Mouse (Mus musculus) midbrain, embryonic 15.5 days (tissue): ENCODE results near the gene Herc3. TPM values are rescaled to one million over a fixed set of nuclear protein-coding genes. Genes with fewer than 3 reads are reported as not detected.

ENCODE experiments used
- ATAC-seq: fragments of 200-750 bp; cut with Nextera tagmentation; replicated peaks from 2 replicates; pipeline ENCODE4 v1.8.0; 2017; ENCODE audit warnings: moderate TSS enrichment
- H3K27ac ChIP-seq: fragments of 300-500 bp; sonication (generic); 2 replicates; pipeline ENCODE4 v1.5.1; 2015; ENCODE audit warnings: mild to moderate bottlenecking, inconsistent platforms
- H3K27me3 ChIP-seq: fragments of 300-500 bp; sonication (generic); replicated peaks from 2 replicates; pipeline ENCODE4 v1.6.1; 2015; ENCODE audit warnings: inconsistent platforms
- H3K36me3 ChIP-seq: fragments of 300-500 bp; sonication (generic); replicated peaks from 2 replicates; pipeline ENCODE4 v1.6.1; 2015; ENCODE audit warnings: inconsistent platforms
- H3K4me1 ChIP-seq: fragments of 300-500 bp; sonication (generic); 2 replicates; pipeline ENCODE4 v1.6.1; 2015; ENCODE audit warnings: inconsistent platforms
- H3K4me2 ChIP-seq: fragments of 300-500 bp; sonication (generic); 2 replicates; pipeline ENCODE4 v1.6.1; 2015; ENCODE audit warnings: inconsistent platforms, mild to moderate bottlenecking, moderate library complexity
- H3K4me3 ChIP-seq: fragments of 300-500 bp; sonication (generic); 2 replicates; pipeline ENCODE4 v1.5.1; 2015; ENCODE audit warnings: mild to moderate bottlenecking, inconsistent platforms
- H3K9ac ChIP-seq: fragments of 300-500 bp; sonication (generic); 2 replicates; pipeline ENCODE4 v1.6.1; 2015; ENCODE audit warnings: mild to moderate bottlenecking, inconsistent platforms
- H3K9me3 ChIP-seq: fragments of 300-500 bp; sonication (generic); 2 replicates; pipeline ENCODE4 v1.6.1; 2016; ENCODE audit warnings: inconsistent platforms
- WGBS: fragments of 180-500 bp; shearing (Covaris S2); methylation state at CpG from one replicate; pipeline ENCODE4 v1.1.7; 2015; ENCODE audit warnings: mixed read lengths; 5-methylcytosine and 5-hydroxymethylcytosine counted together
- polyA plus RNA-seq: library from polyadenylated mRNA; unstranded; fragments of >200 nt; fragmentation: Nextera tagmentation; extraction: Ambion mirVana; gene quantifications from 2 replicates; pipeline ENCODE4 v1.2.1, GENCODE M21; 2015

Herc3 gene
- polyA plus RNA-seq, 1 experiment from 2014 or later: 31.3 TPM

DNA sequence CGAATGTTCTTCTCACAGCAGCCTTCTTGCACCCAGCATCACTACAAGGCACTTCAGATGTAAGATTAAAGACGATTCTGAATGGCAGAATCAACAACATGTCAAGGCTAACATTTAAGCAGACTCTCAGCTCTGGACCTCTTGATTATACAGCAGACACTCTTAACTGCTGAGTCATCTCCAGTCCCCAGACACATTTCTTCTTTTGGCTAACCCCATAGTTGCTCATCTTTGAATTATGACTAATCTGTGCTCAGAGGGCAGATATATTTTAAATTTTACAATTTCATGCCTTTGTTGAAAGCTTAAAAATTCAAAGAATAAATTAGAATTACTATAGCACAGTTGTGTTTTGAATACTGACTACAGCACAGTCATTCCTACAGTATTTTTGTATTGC lies 9.9 kb downstream of the Herc3 start:
- ATAC-seq: no peak
- H3K9ac ChIP-seq: no peak overlapping the region
- no peak overlapping the region for H3K4me3 ChIP-seq
- peaks cover 13% of the 10 kb centered on the region for H3K4me1 ChIP-seq
- H3K9me3 ChIP-seq: no peaks in the 10 kb centered on the region
- H3K36me3 ChIP-seq: no peaks in the 10 kb centered on the region
- no peaks in the 10 kb centered on the region for H3K27me3 ChIP-seq
- H3K4me2 ChIP-seq: no peak overlapping the region
- H3K27ac ChIP-seq: no peak overlapping the region
- WGBS: 58% methylated on average over 2 of the region's 2 CpGs

DNA sequence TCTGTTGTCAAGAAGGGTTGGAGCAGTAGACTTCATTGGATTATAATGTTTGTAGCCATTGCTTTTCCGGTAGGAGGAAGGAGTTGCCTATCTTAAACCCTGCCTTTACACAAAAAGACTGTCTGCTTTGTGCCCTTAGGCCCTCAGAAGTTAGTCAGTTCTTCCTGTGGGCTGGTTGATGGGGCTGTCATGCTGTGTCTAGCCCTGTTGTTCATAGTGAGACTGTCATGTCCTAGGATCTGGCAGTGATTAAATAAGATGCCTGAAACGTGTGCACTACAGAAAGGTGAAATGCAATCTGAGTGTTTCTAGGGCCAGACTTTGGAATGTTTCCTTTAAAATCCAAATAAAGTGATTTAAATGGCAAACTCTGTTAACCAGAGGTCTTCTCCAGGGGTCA lies 10.9 kb downstream of the Herc3 start:
- H3K4me1 ChIP-seq: peaks cover 13% of the 10 kb centered on the region
- H3K27ac ChIP-seq: no peak overlapping the region
- no peaks in the 10 kb centered on the region for H3K27me3 ChIP-seq
- no peaks in the 10 kb centered on the region for H3K36me3 ChIP-seq
- no peak overlapping the region for H3K9ac ChIP-seq
- ATAC-seq: no peak
- H3K4me3 ChIP-seq: no peak overlapping the region
- H3K9me3 ChIP-seq: no peaks in the 10 kb centered on the region
- 57% methylated on average over 2 of the region's 2 CpGs for WGBS
- H3K4me2 ChIP-seq: no peak overlapping the region

DNA sequence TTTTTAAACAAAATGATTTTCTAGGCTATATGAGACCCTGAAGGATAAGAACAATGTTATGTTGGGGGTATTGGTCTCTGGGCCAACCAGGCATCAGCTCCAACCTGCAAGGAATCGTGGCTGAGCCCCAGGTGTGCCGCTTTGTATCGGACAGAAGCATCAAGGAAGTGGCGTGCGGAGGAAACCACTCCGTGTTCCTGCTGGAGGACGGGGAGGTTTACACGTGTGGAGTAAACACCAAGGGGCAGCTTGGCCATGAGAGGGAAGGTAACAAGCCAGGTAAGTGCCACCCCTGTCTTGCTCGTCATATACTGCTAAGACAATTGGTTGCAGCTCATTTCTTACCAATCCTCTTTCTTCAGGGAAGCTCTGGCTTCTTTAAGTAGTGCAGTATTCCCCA lies 12.3 kb downstream of the Herc3 start:
- no peak overlapping the region for H3K9ac ChIP-seq
- H3K27me3 ChIP-seq: no peaks in the 10 kb centered on the region
- no peak; the same call in 1 of the 2 replicates for ATAC-seq
- no peaks in the 10 kb centered on the region for H3K36me3 ChIP-seq
- no peak overlapping the region for H3K4me3 ChIP-seq
- 85% methylated on average over 9 of the region's 9 CpGs for WGBS
- H3K4me1 ChIP-seq: 0 out of 2 replicates have a peak, but pooled peaks cover 6% of the 10 kb centered on the region
- H3K27ac ChIP-seq: no peak overlapping the region
- H3K4me2 ChIP-seq: no peak overlapping the region
- no peaks in the 10 kb centered on the region for H3K9me3 ChIP-seq

DNA sequence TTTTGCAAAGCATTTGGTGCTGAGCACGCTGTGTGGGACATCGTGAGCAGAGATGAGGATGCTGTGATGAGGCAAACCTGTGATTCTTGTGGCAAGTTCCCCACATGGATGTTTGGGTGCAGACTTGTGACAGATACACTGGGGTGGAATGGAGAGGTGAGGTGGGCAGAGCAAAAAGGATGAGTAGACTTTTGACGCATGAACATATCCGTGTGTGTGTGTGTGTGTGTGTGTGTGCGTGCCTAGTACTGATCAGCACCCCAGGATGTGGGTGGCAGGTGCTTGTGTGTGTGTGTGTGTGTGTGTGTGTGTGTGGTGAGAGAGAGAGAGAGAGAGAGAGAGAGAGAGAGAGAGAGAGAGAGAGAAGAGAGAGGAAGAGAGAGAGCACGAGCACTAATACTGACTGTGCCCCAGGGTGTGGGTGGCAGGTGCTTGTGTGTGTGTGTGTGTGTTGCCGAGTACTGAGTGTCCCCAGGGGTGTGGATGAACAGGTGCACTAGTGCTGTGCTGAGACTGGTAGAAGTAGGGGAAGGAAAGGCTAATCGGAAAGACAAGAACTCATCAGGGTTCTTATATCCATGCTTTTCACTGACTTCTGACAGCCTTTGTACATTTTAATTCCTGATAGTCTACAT lies 13.0 kb downstream of the Herc3 start:
- no peak overlapping the region for H3K4me2 ChIP-seq
- no peak overlapping the region for H3K27ac ChIP-seq
- no peaks in the 10 kb centered on the region for H3K27me3 ChIP-seq
- no peak for ATAC-seq
- no peaks in the 10 kb centered on the region for H3K36me3 ChIP-seq
- 83% methylated on average over 8 of the region's 8 CpGs for WGBS
- no peaks in the 10 kb centered on the region for H3K9me3 ChIP-seq
- H3K4me1 ChIP-seq: 0 out of 2 replicates have a peak, but pooled peaks cover under 1% of the 10 kb centered on the region
- no peak overlapping the region for H3K4me3 ChIP-seq
- no peak overlapping the region for H3K9ac ChIP-seq

DNA sequence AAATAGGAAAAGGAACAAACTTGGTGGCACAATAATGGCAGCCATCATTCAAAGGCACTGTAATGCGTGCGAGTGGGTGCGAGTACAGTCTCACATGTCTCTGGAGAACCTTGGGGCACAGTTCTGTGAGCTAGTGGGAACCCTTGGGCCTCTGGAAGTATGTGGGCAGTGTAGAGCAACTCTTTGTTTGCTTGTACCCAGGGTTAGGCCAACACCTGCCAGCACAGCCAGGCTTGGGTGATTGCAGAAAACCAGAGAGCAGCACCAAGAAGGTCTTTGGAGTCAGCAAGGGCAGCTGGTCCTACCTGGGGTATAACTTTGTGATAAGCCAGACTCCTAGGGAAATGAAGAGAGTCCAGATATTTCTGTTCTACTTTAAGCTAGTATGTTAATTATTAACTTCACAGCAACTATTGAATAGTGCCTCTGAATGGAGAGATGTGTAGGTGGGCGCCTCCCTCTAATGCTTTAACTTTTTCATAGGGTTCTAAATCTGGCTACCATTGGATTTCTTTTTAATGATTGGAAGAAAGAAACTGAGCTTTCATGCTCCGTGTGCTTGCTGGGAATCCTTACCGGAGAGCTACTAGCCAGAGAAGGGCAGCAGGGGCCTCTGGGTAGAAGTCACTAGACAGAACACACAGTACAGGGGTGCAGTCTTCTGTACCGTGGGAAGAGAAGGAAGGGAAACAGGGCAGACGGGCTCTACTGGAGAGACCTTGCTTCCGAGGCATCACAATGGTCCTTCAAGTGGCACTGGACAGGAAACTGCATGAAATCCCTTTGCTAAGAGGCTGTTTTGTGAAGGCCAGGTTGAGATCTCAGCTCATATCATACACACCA lies 15.8 kb downstream of the Herc3 start:
- WGBS: 92% methylated on average over 9 of the region's 9 CpGs
- Histone ChIP-seq H3K27me3 (no peaks in the 10 kb centered on the region), H3K4me2 (no peak overlapping the region), H3K27ac (no peak overlapping the region), H3K9ac (no peak overlapping the region), H3K4me3 (no peak overlapping the region), H3K36me3 (no peaks in the 10 kb centered on the region), H3K4me1 (0 out of 2 replicates have a peak, but pooled peaks cover 4% of the 10 kb centered on the region), H3K9me3 (no peaks in the 10 kb centered on the region)
- no peak for ATAC-seq

DNA sequence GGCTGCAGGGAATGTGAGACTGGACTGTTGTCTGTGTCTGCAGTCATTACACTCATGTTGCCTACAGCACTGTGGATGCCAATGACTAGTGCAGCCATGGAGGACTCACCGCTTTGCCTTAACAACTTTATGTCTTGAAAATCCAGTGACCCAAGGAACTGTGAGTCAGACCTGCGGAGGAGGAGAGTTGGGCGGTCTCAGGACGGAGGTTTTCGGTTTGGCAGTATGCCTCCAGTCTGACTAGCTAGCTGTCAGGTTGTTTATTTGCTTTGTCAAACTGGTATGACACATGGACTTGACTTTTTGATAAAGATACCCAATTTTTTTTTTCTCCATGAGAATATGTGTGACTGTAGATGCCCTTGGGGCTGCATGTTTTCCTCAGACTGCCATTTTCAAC lies 16.6 kb downstream of the Herc3 start:
- WGBS: 94% methylated on average over 5 of the region's 5 CpGs
- Histone ChIP-seq H3K27ac (no peak overlapping the region), H3K9me3 (no peaks in the 10 kb centered on the region), H3K27me3 (no peaks in the 10 kb centered on the region), H3K36me3 (no peaks in the 10 kb centered on the region), H3K9ac (no peak overlapping the region), H3K4me1 (0 out of 2 replicates have a peak, but pooled peaks cover 4% of the 10 kb centered on the region), H3K4me3 (no peak overlapping the region), H3K4me2 (no peak overlapping the region)
- no peak for ATAC-seq

DNA sequence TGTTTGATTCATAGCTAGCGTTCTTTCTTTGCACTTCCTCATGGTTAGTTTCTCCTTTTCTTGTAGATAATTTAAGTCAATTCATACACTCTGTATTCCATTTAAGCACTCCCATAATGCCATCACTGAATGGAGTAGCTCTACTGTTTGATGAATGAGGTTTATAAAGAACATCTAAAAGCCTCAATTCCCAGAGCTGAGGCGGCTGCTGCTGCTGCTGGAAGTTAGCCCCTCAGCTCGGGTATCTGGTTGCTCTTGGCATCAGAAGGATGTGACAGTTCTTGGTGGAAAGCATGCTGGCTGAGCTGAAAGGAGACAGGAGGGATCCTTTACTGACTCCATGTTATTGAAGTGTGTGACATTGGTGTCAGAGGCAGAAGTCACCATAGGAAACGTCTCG lies 18.1 kb downstream of the Herc3 start:
- no peak overlapping the region for H3K4me3 ChIP-seq
- H3K9ac ChIP-seq: no peak overlapping the region
- WGBS: 32% methylated on average over 5 of the region's 5 CpGs
- ATAC-seq: 0 out of 2 replicates have a peak, but pooled peaks have one; percentile 15
- no peak overlapping the region for H3K27ac ChIP-seq
- 0 out of 2 replicates have a peak, but pooled peaks cover 4% of the 10 kb centered on the region for H3K4me1 ChIP-seq
- H3K27me3 ChIP-seq: no peaks in the 10 kb centered on the region
- H3K9me3 ChIP-seq: no peaks in the 10 kb centered on the region
- H3K36me3 ChIP-seq: no peaks in the 10 kb centered on the region
- no peak overlapping the region for H3K4me2 ChIP-seq

DNA sequence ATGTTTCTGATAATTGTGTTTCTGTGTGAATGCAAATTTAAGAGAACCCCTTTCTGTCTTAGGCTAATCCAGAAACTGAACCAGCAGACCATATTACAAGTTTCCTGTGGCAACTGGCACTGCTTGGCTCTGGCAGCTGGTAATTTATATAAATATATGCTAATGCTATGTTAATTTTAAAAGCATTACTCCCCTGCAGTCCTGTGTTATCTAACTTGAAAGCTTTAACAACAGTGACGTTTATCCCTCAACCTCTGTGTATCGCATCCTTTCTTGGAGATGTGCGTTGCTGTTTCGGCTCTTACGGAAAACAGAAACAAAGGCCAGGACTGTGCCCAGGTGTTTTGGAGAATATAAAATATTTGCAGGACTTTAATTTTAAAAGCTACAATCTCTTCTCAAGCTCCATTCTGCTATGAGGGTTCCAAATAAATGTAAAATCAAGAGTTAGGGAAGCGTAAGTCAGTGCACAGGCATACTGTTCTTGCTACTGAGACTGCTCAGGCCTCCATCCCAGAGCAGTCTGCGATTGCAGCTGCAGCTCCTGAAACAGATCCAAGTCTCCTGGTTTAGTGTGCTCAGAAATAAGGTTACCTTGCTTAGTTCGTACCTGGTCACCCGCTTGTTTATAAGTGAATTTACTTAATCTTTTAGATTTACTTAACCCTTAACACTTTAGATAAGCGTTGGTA lies 24.6 kb downstream of the Herc3 start:
- H3K4me2 ChIP-seq: no peak overlapping the region
- peak overlapping the region; percentile 70 for H3K27ac ChIP-seq
- peaks cover 8% of the 10 kb centered on the region for H3K4me1 ChIP-seq
- H3K4me3 ChIP-seq: no peak overlapping the region
- WGBS: 60% methylated on average over 10 of the region's 10 CpGs
- H3K9ac ChIP-seq: no peak overlapping the region
- H3K9me3 ChIP-seq: no peaks in the 10 kb centered on the region
- H3K27me3 ChIP-seq: no peaks in the 10 kb centered on the region
- ATAC-seq: peak; percentile 70
- no peaks in the 10 kb centered on the region for H3K36me3 ChIP-seq

DNA sequence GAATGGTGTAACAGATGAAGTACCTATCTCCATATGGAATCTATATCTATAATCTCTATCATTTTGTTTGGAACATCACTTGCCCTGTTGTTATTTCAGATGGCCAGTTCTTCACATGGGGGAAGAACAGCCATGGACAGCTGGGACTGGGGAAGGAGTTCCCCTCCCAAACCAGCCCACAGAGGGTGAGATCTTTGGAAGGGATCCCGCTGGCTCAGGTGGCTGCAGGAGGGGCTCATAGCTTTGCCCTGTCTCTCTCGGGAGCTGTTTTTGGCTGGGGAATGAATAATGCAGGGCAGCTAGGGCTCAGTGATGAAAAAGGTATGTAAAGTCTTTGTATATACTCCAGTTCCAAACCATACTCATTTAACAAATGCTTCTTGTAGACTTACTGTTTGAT lies 25.2 kb downstream of the Herc3 start:
- Histone ChIP-seq H3K9me3 (no peaks in the 10 kb centered on the region), H3K4me2 (no peak overlapping the region), H3K27me3 (no peaks in the 10 kb centered on the region), H3K4me3 (no peak overlapping the region), H3K9ac (no peak overlapping the region), H3K27ac (no peak overlapping the region), H3K4me1 (peaks cover 8% of the 10 kb centered on the region), H3K36me3 (no peaks in the 10 kb centered on the region)
- ATAC-seq: no peak
- WGBS: 56% methylated on average over 2 of the region's 2 CpGs

DNA sequence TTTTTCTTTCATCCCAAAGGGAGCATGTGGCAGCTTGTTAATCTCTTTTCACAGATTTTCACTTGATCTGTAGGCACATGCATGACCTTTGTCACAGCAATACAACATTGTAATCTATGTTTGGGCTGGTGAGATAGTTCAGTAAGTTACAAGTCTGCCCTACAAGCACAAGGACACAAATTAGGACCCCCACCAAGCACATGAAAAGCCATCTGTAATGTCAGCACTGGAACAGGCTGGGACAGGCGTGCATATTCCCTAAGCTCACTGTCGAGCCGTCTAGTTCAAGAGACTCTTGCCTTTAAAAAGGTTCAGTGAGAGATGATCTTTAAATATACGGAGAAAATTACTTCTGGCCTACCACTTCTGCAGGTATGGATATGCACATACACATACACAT lies 28.3 kb downstream of the Herc3 start:
- Histone ChIP-seq H3K4me3 (no peak overlapping the region), H3K9me3 (no peaks in the 10 kb centered on the region), H3K4me2 (no peak overlapping the region), H3K9ac (no peak overlapping the region), H3K4me1 (peaks cover 14% of the 10 kb centered on the region), H3K27ac (no peak overlapping the region), H3K27me3 (no peaks in the 10 kb centered on the region), H3K36me3 (no peaks in the 10 kb centered on the region)
- 70% methylated on average over 4 of the region's 4 CpGs for WGBS
- ATAC-seq: no peak

DNA sequence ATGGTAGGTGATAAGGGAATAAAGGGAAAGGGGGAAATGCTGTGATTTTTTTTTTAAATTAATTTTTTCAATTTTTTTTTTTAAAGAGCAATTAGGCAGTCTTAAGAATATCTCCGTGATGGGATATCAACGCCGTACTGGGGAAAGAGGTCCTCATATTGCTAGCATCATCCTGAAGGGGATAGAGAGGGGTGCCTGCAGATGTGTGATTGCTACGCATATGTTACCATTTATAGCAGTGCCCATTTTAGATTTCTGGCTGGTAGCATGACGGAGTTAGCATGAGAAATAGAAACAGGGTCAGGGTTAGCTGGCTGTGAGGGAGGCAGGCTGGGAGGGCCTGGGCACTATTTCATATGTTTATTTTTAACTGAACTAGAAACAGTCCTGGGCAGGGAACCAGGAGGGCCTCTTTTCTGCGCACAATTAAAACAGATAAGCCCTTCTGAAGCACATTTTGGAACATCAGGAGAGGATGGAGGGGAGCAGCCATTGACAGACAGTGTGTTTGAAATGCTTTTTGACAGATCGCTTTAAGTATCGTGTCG lies 31.3 kb downstream of the Herc3 start:
- no peak overlapping the region for H3K4me2 ChIP-seq
- 68% methylated on average over 9 of the region's 9 CpGs for WGBS
- no peaks in the 10 kb centered on the region for H3K9me3 ChIP-seq
- no peak overlapping the region for H3K27ac ChIP-seq
- no peaks in the 10 kb centered on the region for H3K27me3 ChIP-seq
- no peak overlapping the region for H3K4me3 ChIP-seq
- ATAC-seq: no peak; the same call in 1 of the 2 replicates
- H3K36me3 ChIP-seq: no peaks in the 10 kb centered on the region
- H3K9ac ChIP-seq: no peak overlapping the region
- 0 out of 2 replicates have a peak, but pooled peaks cover 6% of the 10 kb centered on the region for H3K4me1 ChIP-seq

DNA sequence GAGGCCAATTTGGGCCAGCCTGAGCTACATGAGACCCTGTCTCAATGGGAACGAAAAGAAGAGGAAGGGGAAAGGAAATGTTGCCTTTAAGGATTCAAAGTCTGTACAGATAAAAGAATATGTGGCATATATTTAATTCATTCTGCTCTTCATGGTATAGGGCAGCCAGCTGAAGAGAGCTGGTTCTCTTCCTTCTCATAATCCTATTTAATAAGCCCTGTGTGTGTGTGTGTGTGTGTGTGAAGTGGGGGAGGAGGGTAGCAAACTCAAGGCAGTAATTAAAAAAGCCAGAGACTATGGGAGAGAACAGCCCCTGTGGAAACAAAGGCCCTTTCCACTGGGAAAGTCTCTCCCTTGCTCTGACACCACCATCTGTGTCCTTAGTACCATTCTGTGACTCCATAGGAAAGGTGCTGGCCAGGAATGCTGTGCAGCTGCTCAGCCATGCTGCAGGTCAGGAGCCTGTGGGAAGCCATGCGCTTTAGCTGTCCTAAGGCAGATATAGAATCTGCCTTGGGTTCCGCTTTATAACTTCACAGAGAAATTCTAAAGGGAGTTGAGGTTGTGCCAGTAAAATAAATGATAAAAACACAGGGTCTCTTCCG lies 32.5 kb downstream of the Herc3 start:
- 79% methylated on average over 4 of the region's 4 CpGs for WGBS
- Histone ChIP-seq H3K9ac (no peak overlapping the region), H3K9me3 (no peaks in the 10 kb centered on the region), H3K4me3 (no peak overlapping the region), H3K4me1 (0 out of 2 replicates have a peak, but pooled peaks cover 6% of the 10 kb centered on the region), H3K27me3 (no peaks in the 10 kb centered on the region), H3K27ac (no peak overlapping the region), H3K4me2 (no peak overlapping the region), H3K36me3 (no peaks in the 10 kb centered on the region)
- ATAC-seq: 0 out of 2 replicates have a peak, but pooled peaks have one; percentile 22
